Mouse (Mus musculus) adrenal gland, adult 18-20 months (tissue): ENCODE measurements around the gene Dohh. TPM values are rescaled to one million over a fixed set of nuclear protein-coding genes. Genes with fewer than 3 reads are reported as not detected.

Source experiments
- DNase-seq, 2 experiments: peaks; one replicate each; pipeline ENCODE4 v3.0.0; 2021 to 2022; ENCODE audit warnings: low spot score in 2 of 2
- total RNA-seq, 2 experiments: library from RNA; stranded (reverse); gene quantifications; 1 replicate in 1 of 2; 2 replicates in 1 of 2; pipeline ENCODE4 v1.2.3; 2021

Dohh gene
- total RNA-seq, 2 experiments from 2014 or later: 49.1 to 50.5 TPM

DNA sequence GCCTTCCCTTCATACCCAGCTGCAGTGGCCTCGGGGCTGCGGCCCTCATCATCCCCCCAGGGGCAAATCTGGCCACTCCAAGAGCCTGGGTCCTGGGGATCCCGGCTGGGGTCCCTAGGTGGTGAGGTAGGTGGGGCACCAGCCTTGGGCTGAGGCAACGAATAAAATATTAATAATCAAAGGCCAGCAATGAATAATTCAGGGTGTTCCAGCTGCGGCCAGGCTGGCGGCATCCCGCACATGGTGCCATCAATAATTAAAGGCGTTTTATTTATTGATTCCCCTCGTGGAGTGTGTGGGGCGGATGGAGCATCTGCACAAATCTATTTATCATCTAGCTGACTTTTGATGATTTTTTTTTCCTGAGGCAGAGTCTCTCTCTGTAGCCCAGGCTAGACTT, 19.3 kb downstream of the Dohh start:
- no peak for DNase-seq

DNA sequence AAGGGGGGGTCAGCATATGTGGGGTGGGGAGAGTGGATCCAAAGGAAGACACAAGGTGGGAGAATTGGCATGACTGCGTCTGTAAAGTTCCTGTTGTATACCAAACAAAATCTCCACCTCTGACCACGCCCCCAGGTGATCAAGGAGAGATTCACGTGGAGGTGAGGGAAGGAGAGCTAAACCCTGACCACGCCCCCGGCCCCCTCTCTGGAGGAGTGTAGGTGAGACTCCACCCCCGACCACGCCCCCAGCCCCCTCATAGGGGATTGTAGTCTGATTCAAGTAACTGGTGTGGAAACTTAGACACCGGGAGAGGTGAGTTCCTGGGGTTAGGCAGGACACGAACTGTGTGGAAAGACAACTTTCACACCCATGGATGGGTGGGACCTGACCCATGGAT, 19.9 kb downstream of the Dohh start:
- no peak for DNase-seq

DNA sequence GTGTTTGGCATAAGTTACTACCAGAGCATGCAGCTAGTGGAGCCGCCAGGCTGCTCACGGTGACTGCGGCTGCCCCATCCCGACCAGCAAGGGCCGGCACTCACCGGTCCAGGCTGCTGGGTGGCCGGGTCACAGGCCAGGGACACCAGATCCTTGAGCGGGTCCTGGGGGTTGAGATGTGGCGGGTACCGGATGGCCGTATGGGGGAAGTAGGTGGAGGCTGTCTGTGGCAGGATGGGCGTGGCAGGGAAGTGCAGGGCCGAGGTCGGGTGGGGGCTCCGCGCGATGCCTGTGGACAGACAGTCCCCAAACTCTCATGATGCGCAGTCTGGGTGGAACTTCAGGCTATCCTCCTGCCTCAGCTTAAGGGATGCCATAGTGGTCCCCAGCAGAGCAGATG, 20.5 kb downstream of the Dohh start:
- no peak for DNase-seq

DNA sequence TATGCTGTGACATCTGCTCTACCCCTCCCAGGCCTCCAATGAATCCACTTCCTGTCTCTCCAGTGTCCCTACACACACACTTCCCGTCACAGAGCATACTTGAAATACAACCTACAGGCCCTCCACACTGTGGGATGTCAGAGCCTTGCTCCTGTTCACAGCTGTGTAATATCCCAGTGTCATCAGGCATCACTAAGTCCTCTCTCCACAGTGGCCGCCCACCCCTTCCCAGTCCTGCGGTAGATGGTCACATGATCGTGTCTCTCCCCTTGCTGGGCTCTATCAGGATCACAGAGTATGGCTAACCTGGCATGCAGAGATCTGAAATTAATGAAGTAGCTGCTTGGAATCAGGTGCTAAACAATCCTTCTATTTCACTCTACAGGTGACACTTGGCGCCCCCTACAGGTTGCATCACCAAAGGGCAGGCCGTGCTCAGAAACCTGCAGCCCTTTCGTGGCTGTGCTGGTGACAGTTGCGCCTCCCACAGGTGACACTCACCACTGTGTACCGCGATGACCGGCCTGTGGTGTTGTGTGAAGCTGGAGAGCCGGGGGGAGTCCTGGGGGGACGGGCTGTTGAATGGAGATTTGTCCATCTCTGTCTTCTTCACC, 21.5 kb downstream of the Dohh start:
- peak in 1 of 2 experiments; percentile 66 for DNase-seq

DNA sequence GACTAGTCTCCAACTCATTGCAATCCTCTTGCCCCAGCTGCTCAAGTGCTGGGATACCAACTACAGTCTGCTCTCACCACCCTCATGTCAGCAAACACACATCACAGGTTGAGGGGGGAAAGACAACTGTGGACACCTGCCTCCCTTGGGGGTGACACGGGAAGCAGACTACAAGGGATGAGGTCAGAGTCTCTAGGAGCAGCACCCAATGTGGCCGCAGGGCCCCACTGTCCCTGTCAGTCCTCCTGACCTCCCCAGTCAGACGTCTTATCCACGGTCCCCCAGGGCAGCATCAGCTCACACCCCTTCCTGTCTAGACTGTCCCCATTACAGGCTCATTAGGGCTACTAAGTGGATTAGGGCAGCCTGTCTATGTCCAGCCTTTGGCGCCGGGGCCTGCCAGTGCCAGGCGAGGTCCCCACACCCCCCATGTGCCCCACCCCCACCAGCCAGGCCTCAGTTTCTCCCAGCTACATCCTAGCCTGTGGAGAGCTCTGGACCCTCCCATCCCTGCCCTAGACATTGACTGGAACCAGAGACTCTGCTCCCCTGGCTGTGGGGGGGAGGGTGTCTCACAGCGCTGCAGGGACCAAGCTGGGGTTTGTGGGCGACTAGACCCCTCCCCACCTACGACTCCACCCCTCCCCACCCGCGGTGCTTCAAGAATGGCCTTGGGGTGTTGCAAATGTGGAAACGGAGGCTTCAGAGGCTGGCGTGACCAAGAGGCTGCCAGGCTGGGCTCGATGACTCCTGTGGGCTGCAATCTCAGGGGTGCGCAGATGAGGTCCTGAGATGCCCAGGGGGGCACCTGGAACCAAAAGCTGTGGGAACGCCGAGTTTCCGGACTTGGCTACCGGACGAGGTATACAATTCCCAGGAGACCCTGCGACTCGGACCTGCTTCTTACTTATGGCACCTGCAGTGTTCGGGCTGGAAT, 22.5 kb downstream of the Dohh start:
- no peak for DNase-seq

DNA sequence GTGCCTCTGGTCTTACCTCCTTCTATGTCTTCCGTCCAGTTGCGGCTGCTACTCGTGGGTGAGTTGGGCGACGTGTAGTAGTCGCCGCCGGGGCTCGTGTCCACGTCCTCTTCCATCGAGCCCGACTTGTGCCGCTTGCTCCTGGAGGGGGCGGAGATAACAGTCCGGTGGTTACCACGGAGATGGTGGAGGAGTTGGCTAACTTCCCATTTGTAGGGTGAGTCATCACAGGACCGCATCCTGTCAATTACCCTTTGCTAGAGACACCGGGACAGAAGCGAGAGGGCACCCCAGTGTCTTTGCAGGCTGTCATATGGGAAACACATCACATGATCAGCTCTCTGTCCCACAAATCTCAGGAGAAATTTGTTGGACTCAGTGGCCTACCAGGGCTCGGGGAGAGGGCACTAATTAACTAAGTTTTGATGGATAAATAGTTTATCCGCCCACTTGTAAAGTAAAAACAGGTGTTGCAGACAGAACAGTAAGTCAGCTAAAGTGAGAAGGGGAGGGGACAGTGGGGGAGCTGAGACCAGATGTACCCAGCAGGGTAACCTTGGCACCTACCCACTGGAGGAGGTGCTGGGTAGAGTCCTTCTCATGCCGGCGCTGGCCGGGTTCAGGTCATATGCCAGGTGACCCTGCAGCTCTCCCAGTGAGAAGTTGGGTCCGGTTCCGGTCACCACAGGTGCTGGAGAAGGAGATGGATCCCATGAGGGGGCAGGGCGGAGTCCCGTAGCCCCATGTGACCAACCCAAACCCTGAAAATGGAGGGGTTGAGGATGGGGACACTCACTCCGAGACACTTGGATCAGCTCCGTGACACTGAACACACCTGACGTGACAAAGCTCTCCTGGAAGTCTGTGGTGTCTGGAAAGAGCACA, 23.6 kb downstream of the Dohh start:
- DNase-seq: peak; percentile 72 to 81

DNA sequence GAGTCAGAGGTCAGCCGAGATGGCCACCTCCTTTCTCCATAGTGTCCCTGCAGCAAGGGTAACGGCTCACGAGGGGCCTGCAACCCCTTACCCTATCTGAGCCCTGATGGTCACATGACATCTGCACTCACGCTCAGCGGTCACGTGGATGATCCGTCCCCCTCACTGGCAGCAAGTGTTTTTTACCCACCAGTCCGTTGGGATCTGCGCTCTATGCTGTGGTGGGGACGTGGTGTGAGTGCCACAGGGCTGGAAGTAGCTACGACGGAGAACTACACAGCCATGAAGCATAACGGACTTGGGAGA, 24.1 kb downstream of the Dohh start:
- no peak for DNase-seq

DNA sequence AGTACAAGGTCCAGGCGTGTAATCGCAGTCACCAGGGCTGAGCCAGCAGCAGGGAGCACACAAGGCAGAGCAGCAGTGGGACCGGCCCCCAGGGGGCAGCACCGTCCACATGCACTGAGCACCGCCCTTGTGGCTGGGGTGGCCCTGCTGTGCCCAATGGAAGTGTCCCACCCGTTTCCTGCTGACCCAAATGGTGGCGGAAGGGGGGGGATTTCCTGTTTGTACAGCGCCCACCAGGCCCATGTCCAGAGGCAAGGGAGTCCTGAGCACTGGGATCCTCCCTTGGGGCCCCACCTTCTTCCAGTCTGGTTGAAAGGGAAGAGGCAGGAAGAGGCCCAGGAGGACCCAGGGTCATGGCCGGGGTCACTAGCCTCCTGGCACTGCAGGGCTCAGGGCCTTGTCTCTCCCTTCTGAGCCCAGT, 24.7 kb downstream of the Dohh start:
- peak; percentile 82 to 89 for DNase-seq

DNA sequence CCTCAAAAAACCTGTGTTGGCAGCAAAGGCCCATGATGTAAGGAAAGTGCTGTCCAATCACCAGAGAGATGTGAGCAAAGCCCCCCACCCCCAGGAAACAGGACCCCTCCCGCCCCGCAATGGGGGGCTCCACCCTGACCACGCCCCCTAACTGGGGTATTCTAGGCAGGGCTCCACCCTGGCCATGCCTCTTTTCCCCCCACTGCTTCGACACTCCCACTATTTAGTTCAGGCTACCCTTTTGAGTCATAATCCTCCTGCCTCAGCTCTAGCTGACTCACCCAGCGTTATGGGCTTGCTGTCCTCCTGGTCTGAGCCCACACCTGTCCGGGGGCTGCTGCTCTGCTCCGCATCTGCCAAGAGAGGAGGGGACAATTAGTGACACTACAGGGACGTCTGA, 25.1 kb downstream of the Dohh start:
- DNase-seq: no peak

DNA sequence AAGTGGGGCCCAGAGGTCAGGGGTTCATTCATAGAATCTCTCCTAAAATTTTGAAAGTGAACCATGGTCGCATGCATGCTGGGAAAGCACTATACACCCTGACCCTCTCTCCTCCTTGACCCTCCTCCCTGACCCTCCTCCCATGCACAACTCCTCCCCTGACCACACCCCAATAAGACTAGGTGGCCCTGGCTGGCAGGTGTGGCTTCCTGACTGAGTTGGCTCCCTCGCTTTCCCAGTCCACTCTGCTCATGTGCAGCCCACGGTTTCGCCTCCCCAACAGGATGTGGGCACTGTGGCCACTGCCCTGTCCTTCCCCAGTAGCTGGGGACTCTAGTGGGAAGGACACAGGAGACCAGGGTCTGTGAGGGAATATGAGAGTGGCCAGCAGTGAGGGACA, 26.1 kb downstream of the Dohh start:
- DNase-seq: no peak

DNA sequence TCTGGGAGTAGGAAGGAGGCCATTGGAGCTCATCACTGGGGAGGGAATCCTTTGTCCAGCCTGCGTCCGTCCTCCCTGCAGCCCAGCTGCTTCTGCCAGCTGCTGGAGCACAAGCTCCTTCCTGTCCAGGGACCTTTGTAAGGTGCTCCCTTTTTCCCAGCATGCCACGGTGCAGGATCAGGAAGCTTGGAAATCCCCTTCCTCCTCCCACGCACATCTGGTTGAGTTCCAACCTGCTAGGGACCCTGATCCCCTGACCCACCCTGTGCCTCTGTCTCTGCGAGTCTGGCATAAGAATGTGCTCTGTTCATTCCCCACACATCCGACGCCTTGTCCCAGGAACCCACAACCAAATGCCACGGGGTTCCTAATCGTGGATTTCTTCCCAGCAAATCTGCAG, 26.8 kb downstream of the Dohh start:
- no peak for DNase-seq

DNA sequence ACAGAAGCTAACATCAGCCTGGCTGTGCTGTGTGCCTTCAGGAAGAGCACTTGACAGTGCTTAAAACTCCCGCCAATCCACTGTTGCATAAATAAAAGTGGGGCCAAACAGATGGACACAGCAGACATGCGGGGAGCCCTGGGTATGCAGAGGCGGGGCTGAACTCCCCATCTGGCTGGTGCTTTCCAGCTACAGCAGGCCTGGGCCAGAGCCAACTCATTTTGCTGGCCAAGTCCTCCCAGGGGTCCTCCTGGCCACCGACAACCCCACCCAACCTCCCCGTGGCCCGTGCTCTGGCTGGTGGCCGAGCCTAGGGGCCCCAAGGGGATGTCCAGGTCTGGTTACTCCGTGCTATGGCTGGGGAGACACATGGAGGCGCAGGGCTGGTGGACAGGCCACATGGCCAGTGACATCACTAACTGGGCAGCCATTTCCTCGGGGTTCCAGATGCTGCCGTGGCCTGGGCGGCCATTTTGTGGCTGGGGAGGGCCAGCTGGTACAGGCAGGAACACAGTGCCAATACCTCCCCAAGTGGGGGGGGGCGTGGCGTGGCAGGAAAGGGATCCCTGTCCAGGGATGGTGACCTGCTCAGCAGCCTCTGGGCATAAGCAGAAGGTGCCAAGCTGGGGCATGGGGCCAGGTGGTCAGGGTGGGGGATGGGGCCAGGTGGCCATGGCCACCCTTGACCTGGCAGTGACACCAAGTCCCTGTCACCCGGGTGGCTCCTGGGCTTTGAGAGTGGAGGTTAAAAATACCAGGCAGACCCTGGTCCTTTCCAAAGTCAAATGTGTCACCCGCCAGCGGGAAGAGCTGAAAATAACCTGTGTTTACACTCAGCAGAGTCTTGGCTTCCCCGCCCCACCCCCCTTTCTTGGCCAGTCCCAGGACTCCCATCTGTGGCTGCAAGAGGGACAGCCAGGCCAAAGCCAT, 27.5 kb downstream of the Dohh start:
- peak; percentile 45 to 69 for DNase-seq

DNA sequence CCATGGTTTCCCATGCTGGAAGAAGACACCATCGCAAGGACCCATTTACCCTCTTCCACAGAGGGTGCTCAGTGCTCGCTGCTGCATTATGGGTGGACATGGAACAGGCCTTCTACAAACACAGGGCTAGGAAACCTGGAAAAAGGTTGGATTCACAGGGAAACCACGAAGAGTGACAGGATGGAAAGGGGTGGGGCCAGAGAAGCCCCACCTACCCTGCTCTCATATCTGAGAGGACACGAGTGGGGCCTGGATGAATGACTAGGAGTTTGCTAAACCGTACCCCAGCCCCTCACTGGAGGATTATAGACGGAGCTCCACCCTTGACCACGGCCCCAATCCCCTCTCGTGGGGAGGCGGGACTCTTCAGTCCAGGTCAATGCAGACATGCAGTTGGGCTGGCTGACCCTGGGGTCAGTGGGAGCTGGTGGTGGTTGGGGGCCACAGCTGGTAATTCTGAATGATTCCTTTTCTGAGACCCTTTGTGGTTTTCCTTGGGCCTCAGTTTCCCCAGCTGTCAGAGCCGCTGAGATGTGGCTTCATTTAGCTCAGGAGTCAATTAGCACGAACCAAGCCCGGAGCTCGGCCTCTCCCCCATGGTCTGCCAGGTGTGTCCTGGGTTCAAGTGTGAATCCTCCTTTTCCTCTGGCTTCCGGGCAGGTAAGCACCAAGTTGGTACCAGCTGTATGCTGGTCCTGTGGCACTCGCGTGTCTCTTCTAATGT, 28.5 kb downstream of the Dohh start:
- no peak for DNase-seq

DNA sequence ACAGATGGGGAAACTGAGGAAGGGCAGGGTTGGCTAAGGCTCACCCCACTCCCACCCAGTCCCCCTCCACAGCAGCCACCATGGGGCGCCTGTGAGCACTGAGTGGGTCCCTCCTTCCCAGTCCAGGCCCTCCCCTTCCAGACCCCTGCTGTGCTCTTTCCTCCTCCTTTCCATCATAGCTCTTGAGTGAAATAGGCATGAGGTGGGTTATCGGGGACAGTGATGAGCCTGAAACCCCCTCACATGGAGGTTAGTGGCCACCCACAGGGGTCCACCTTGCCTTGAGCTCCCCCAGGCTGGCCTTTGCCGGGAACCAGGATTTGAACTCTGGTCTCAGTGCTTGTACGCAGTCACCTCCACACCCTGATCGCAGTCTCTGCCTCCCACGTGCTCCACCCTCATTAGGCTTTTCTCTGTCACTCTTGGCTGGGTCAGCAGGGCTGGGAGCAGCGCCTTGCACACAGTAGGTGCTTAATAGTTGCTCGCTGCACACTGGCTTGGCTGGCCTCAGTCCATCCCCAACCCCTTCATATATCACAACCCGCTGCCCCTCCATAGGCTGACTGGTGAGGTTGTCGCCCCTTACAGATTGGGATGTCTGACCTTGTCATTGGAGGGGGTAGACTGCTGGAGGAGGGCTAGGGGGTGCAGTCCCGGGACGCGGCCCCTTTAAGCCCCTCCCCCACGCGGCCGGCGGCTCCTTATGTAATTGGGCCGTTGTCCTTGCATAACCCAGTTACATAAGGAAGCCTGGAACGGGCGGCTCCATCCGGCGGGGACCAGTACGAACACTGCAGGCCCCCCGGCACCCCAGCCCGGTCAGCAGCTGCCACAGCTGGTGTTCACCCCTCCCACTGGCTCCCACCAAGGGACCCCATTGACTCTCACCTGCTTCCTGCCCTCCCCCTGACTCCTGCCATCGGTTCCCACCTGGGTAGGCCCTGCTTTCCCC, 29.4 kb downstream of the Dohh start:
- DNase-seq: peak; percentile 85 to 86

DNA sequence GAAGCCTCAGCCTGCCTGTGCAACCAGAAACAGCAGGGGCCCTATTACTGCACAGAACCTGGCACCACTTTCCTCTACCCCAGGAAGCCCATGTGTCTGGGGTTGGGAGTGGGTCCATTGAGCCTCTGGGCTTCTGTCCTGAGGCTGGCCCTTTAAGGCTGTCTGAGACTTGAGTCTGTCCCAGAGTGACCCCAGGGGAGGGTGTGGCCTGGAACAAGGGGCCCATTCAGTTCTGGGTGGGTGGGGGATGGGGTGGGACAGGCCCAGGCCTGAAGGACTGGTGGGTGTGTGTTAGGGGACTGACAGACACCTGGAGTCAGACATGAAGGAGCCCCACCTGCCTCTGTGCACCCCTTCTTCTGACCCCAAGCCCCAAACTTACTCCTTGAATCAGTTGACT, 30.5 kb downstream of the Dohh start:
- no peak for DNase-seq

DNA sequence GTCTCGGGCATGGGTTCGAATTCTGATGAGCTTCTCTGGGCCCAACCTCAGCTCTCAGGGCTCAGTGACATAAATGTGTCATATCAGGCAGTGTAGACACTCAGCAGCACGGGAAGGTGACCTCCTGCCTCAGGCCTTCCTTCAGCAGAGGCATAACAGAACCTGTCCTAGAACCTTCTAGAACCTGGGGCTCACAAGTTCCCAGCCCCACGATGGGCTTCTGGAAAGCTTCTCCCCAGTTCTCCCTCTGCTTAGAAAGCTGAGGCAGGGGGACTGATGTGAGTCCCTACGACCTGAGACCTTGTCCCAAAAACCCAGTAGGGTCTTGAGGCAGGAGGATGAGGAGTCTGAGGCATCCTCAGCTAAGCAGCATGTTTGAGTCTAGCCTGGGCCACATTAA, 30.9 kb downstream of the Dohh start:
- no peak for DNase-seq

DNA sequence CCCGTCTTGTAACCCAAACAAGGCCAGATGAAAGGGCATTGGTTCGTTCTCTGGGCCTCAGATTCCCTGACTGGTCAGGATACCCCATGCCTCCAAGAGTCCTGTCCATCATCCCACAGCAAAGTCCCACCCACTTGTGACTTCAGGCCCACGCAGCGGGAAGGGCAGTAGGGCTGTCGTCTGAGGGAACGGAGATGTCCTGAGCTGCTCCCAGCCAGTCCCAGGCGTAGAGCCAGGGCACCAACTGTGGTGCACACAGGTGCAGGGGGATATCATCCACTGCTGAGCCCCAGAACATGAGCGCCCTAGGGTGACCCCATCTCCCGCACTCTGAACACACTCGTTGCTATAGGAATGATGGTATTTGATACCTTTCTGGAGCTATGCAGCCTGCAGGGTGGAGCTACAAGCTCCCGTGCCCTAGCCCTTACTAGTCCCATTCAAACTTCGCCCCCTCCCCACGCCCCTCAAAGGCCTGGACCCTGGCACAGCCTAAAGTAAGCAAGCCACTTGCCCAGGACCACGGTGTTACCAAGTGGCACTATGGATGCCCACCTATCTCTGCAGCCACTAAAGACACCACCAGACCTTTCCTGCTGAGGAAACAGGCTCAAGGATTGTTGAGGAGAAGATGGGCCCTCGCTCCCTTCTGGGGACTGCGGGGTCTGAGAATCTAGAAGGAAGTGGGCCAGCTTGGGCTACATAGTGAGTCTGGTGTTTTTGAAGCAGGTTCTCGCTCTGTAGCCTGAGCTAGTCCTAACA, 31.5 kb downstream of the Dohh start:
- DNase-seq: no peak

DNA sequence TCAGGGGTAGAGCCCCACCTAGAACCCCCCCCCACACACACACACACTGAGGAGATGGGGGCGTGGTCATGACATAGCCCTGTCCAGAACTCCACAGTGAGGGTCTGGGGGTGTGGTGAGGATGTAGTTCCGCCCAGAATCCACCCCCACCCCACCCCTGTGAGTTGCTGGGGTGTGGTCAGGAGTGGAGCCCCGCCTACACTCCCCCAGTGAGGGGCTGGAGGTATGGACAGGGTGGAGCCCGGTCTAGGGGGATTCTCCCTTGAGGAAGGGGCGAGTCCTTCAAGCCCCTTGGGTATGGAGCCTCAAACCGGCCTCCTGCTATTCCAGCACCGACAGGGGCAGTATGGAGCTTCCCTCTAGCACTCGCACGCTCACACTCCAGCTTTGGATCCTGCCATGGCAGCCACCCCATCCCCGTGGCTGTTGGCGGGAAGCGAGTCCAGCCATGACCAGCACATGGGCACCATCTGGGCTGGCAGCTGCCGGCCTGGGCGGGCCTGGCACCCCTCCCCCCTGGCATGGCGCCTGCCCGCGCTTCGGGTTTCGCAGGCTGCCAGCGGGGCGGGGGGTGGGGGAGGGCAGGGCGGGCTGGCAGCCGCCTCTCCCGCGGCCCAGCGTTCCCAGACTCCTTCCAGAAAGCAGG, 32.5 kb downstream of the Dohh start:
- DNase-seq: peak; percentile 60 to 76
